ENCODE assay signal across 10 mouse cellular contexts in genomic region chr11:50826214-50826613, GRCm38 (mm10). TPM values are rescaled to one million over a fixed set of nuclear protein-coding genes. Genes with fewer than 3 reads are reported as not detected.
DNase-seq lines count a peak whose midpoint lies in the region; ATAC-seq and TF ChIP-seq lines count a peak whose summit lies in the region.
"Had no signal": no experiment of that assay in that cellular context is flagged by ENCODE, and none has a peak within 500 bp of the region (broad histone marks: within the 10 kb centered on the region; RNA-seq: fewer than 3 reads in every experiment).

No protein-coding gene starts in this region.

- H3K9me3 ChIP-seq in lung, embryonic 15.5 days = no peaks in the 10 kb centered on the region
- H3K9me3 ChIP-seq in forebrain, embryonic 15.5 days = no peaks in the 10 kb centered on the region
- no peaks in the 10 kb centered on the region for H3K9me3 ChIP-seq in limb, embryonic 10.5 days (replicated peaks)
- no peaks in the 10 kb centered on the region for H3K9me3 ChIP-seq in stomach, embryonic 16.5 days (replicated peaks; ENCODE audit: control insufficient read depth, low read length)

- 16% methylated on average over 2 of the region's 2 CpGs for WGBS in lung, embryonic 15.5 days
- 49% methylated on average over 2 of the region's 2 CpGs for WGBS in lung, adult 2 months
- WGBS in forebrain, embryonic 15.5 days = 29% methylated on average over 2 of the region's 2 CpGs
- 84% methylated on average over 2 of the region's 2 CpGs for WGBS in limb, embryonic 10.5 days
- 48% methylated on average over 2 of the region's 2 CpGs for WGBS in stomach, embryonic 16.5 days

- ATAC-seq in lung, embryonic 15.5 days (ENCODE audit: borderline replicate concordance, extremely low read depth, low FRiP score, low TSS enrichment) = no peak
- ATAC-seq in forebrain, embryonic 15.5 days (replicated peaks) = no peak
- ATAC-seq in stomach, embryonic 16.5 days (ENCODE audit: insufficient read depth, low FRiP score) = no peak
- ATAC-seq: inflammation-experienced regulatory T-cells, adult 6 months had no signal

- peaks cover 36% of the 10 kb centered on the region for H3K36me3 ChIP-seq in lung, embryonic 15.5 days
- peaks cover 44% of the 10 kb centered on the region for H3K36me3 ChIP-seq in forebrain, embryonic 15.5 days
- peaks cover 47% of the 10 kb centered on the region for H3K36me3 ChIP-seq in limb, embryonic 10.5 days
- H3K36me3 ChIP-seq in stomach, embryonic 16.5 days (ENCODE audit: control insufficient read depth, insufficient read depth, low read length) = peaks cover 7% of the 10 kb centered on the region; the same call in 1 of the 2 replicates

- no peaks in the 10 kb centered on the region for H3K27me3 ChIP-seq in lung, embryonic 15.5 days
- H3K27me3 ChIP-seq in forebrain, embryonic 15.5 days = no peaks in the 10 kb centered on the region
- H3K27me3 ChIP-seq in limb, embryonic 10.5 days (ENCODE audit: low read depth, poor library complexity, severe bottlenecking) = no peaks in the 10 kb centered on the region
- H3K27me3 ChIP-seq in stomach, embryonic 16.5 days (ENCODE audit: control insufficient read depth, insufficient read depth, low read length) = no peaks in the 10 kb centered on the region

- peaks cover 11% of the 10 kb centered on the region for H3K4me1 ChIP-seq in lung, embryonic 15.5 days
- no peaks in the 10 kb centered on the region for H3K4me1 ChIP-seq in lung, adult 2 months (ENCODE audit: control insufficient read depth, insufficient read depth, low read length)
- H3K4me1 ChIP-seq in forebrain, embryonic 15.5 days = peaks cover 18% of the 10 kb centered on the region
- peaks cover 13% of the 10 kb centered on the region for H3K4me1 ChIP-seq in limb, embryonic 10.5 days
- H3K4me1 ChIP-seq in stomach, embryonic 16.5 days (ENCODE audit: control insufficient read depth, insufficient read depth, low read length) = 0 out of 2 replicates have a peak, but pooled peaks cover 6% of the 10 kb centered on the region

- no peak for TF ChIP-seq CTCF in lung, adult 2 months (IDR thresholded peaks at IDR 0.05; ENCODE audit: insufficient read depth, low read length)

- peak overlapping the region; percentile 97 for H3K4me3 ChIP-seq in lung, embryonic 15.5 days
- H3K4me3 ChIP-seq in lung, adult 2 months (replicated peaks; ENCODE audit: extremely low read depth, low read depth, low read length) = no peak overlapping the region
- H3K4me3 ChIP-seq in forebrain, embryonic 15.5 days = peak overlapping the region; percentile 87
- peak overlapping the region; percentile 88 for H3K4me3 ChIP-seq in limb, embryonic 10.5 days
- peak overlapping the region; percentile 78 for H3K4me3 ChIP-seq in stomach, embryonic 16.5 days (replicated peaks; ENCODE audit: low read length)

- H3K9ac ChIP-seq in lung, embryonic 15.5 days = peak overlapping the region; percentile 89
- H3K9ac ChIP-seq in forebrain, embryonic 15.5 days (replicated peaks) = peak overlapping the region; percentile 86
- peak overlapping the region; percentile 83; the same call in 1 of the 2 replicates for H3K9ac ChIP-seq in stomach, embryonic 16.5 days (ENCODE audit: low read length)

- no peak for TF ChIP-seq POLR2A in lung, adult 2 months (IDR thresholded peaks at IDR 0.05; ENCODE audit: borderline replicate concordance, extremely low read depth, low read depth, low read length)

- no peak for DNase-seq in lung, adult 2 months
- DNase-seq in limb, embryonic 10.5 days (ENCODE audit: low spot score) = no peak
- no peak for DNase-seq in right cerebral cortex, postnatal 14 days
- DNase-seq in layer of hippocampus, postnatal 25 days (ENCODE audit: extremely low spot score in 1 of 2, low spot score in 1 of 2) = no peak
- no peak for DNase-seq in lung, postnatal 14 days
- DNase-seq: thymus, adult 2 months had no signal

- no peak overlapping the region for H3K27ac ChIP-seq in lung, embryonic 15.5 days
- H3K27ac ChIP-seq in forebrain, embryonic 15.5 days (replicated peaks) = no peak overlapping the region
- no peak overlapping the region for H3K27ac ChIP-seq in limb, embryonic 10.5 days
- no peak overlapping the region for H3K27ac ChIP-seq in stomach, embryonic 16.5 days (ENCODE audit: low read length)

- peak overlapping the region; percentile 74 for H3K4me2 ChIP-seq in lung, embryonic 15.5 days
- peak overlapping the region; percentile 58 for H3K4me2 ChIP-seq in forebrain, embryonic 15.5 days (replicated peaks)
- H3K4me2 ChIP-seq in stomach, embryonic 16.5 days (ENCODE audit: low read depth, low read length) = peak overlapping the region; percentile 49

RNA-seq across cellular contexts. Expression of gene Zfp354c, which starts 1.3 kb away (rescaled TPM):
- polyA plus RNA-seq in lung, embryonic 15.5 days (2015; fragmentation: Nextera tagmentation; extraction: Ambion mirVana) = 21.5 and 23.9 TPM in 2 replicates
- 1.5 and 2.5 TPM in 2 replicates for polyA plus RNA-seq in lung, adult 2 months (2012; rRNA removed)
- 62.6 and 65.0 TPM in 2 replicates for polyA plus RNA-seq in forebrain, embryonic 15.5 days (2015; fragmentation: Nextera tagmentation; extraction: Ambion mirVana)
- polyA plus RNA-seq in limb, embryonic 10.5 days (2016; fragmentation: Nextera tagmentation; extraction: Ambion mirVana) = 30.5 and 39.5 TPM in 2 replicates
- polyA plus RNA-seq in stomach, embryonic 16.5 days (2015; fragmentation: Nextera tagmentation; extraction: Ambion mirVana) = 24.9 and 25.9 TPM in 2 replicates
- 10 to 100 TPM; 48.0 to 48.2 TPM for total RNA-seq in layer of hippocampus, postnatal 25 days (2021)

RNA-seq across cellular contexts. Expression of gene Zfp879, which starts 15.1 kb away (rescaled TPM):
- polyA plus RNA-seq in lung, embryonic 15.5 days (2015; fragmentation: Nextera tagmentation; extraction: Ambion mirVana) = 0.53 and 0.85 TPM in 2 replicates
- 0.26 and 0.32 TPM in 2 replicates for polyA plus RNA-seq in lung, adult 2 months (2012; rRNA removed)
- 2.1 and 2.5 TPM in 2 replicates for polyA plus RNA-seq in forebrain, embryonic 15.5 days (2015; fragmentation: Nextera tagmentation; extraction: Ambion mirVana)
- polyA plus RNA-seq in limb, embryonic 10.5 days (2016; fragmentation: Nextera tagmentation; extraction: Ambion mirVana) = 0.63 TPM in 2 replicates
- polyA plus RNA-seq in stomach, embryonic 16.5 days (2015; fragmentation: Nextera tagmentation; extraction: Ambion mirVana) = 0.57 and 0.62 TPM in 2 replicates
- total RNA-seq in layer of hippocampus, postnatal 25 days (2021) = 1 to 10 TPM; 3.0 to 3.4 TPM
- polyA plus RNA-seq: inflammation-experienced regulatory T-cells, adult 6 months had no signal

RNA-seq across cellular contexts. Expression of gene Grm6, which starts 24.3 kb away (rescaled TPM):
- polyA plus RNA-seq in lung, embryonic 15.5 days (2015; fragmentation: Nextera tagmentation; extraction: Ambion mirVana) = 0.04 TPM in 1 of 2 replicates, not detected in the other
- polyA plus RNA-seq in lung, adult 2 months (2012; rRNA removed) = 0.09 and 0.17 TPM in 2 replicates
- not detected in 2 replicates for polyA plus RNA-seq in forebrain, embryonic 15.5 days (2015; fragmentation: Nextera tagmentation; extraction: Ambion mirVana)
- polyA plus RNA-seq in limb, embryonic 10.5 days (2016; fragmentation: Nextera tagmentation; extraction: Ambion mirVana) = not detected in 2 replicates
- polyA plus RNA-seq in stomach, embryonic 16.5 days (2015; fragmentation: Nextera tagmentation; extraction: Ambion mirVana) = 0.14 and 0.19 TPM in 2 replicates
- not detected for total RNA-seq in layer of hippocampus, postnatal 25 days (2021)
- polyA plus RNA-seq: inflammation-experienced regulatory T-cells, adult 6 months had no signal
